Mouse (Mus musculus): ENCODE data around the gene Ssh3. TPM values are rescaled to one million over a fixed set of nuclear protein-coding genes. Genes with fewer than 3 reads are reported as not detected.

Ssh3 gene
- polyA plus RNA-seq (2015; fragmentation: Nextera tagmentation; extraction: Ambion mirVana): 15.7 and 16.0 TPM in 2 replicates

DNA sequence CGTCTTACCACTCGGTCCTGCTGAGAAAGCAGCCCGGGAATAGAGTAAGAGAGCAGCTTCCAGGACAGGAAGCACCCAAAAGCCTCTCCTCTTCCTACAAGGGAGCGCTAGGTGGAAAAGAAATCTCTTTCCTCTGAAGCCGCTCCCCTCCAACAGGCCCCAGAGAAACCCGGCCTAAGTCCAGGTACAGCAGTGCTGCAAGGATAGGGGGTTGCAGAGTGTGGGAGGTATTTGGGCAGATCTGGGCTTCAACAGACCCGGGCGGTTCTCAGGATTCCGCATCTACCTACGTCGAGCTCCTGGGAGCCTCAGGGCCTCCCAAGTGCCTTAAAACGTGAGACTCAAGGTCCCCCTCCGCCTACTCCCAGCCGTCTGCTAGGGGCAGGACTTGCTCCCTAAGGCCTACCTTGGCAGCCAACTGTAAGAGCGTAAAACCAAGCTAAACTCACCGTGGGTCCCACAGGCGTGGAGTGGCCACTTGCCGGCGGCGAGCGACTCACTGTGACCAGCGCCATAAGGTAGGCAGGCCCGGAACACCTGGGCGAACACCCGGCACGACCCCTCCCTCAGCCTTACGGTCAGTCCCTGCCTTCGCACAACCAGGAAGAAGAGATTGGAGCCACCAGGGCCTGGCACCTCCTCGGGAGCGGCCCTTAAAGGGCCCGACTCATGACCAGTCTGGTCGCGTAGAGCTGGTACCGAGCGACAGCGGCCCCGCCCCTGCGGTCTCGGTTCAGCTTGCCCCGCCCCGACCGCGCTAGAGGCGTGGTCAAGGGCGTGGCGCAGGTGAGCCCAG lies at the start of gene Ssh3:
Gene Ssh3 (minus strand): TSS at position 615 of the 796 bp plus-strand sequence.
- Histone ChIP-seq H3K27me3 (peaks cover 30% of the 10 kb centered on the region), H3K9ac (peak within 1 kb of the TSS; percentile 70), H3K4me2 (replicated peaks) (peak within 1 kb of the TSS; percentile 71), H3K4me1 (peaks cover 18% of the 10 kb centered on the region), H3K4me3 (peak within 1 kb of the TSS; percentile 51), H3K27ac (no peak within 1 kb of the TSS), H3K9me3 (no peaks in the 10 kb centered on the region), H3K36me3 (peaks cover 18% of the 10 kb centered on the region)
- peak; percentile 77 for ATAC-seq (ENCODE audit: low FRiP score, low read depth)
- WGBS: 5% methylated on average over 46 of the region's 46 CpGs

DNA sequence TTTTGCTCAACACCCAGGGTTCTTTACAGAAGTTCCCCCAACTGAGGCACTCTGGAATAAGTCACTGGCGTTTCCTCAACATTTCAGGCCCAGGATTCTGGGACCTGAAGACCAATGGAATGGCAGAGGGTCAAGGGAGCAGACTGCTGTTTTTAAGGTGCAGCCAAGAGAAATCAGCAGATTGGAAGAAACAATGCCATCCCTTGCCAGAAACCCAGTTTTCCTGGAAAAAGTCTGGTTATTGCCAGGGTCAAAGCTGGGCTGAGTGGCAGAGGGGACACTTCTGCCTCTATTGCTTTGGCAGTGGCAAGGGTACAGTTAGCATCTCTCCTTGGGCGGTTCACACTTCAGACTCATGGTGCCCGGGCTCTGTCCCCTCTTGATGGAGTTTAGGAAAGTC lies 48.2 kb upstream of the Ssh3 start:
- H3K36me3 ChIP-seq: peaks cover 76% of the 10 kb centered on the region
- no peak overlapping the region for H3K4me3 ChIP-seq
- H3K9ac ChIP-seq: no peak overlapping the region
- ATAC-seq (ENCODE audit: low FRiP score, low read depth): no peak
- no peaks in the 10 kb centered on the region for H3K9me3 ChIP-seq
- 86% methylated on average over 3 of the region's 3 CpGs for WGBS
- no peaks in the 10 kb centered on the region for H3K4me1 ChIP-seq
- H3K27ac ChIP-seq: no peak overlapping the region
- H3K4me2 ChIP-seq (replicated peaks): no peak overlapping the region
- no peaks in the 10 kb centered on the region for H3K27me3 ChIP-seq

DNA sequence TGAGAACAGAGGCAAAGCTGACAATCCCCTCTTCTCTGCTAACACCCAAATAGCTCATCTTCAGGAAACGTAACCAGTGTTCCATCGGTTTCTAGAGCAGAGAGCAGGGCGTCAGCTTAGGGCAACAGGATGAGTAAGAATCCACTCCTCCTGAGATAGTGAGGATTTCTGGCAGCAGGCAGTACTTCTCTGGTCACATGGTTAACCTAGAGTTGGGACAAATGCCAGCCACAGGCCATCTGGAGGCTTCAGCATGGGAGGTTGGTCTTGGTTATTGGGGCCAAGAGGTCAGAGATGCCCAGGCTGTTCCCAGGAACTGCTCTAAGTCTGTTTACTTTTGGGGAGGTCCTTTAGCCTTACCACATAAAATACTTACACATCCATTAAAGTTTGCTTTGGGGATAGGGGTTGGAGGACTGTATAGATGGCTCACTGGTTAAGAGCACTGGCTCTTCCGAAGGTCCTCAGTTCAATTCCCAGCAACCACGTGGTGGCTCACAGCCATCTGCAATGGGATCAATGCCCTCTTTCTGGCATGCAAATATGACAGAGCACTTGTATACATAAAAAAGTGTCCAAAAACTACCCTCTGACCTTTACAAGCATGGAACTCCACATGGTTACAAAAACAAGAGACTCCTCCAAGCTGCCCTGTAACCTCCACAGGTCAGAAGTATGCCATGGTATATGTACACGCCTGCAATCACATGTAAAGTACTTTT lies 46.4 kb upstream of the Ssh3 start:
- Histone ChIP-seq H3K36me3 (peaks cover 60% of the 10 kb centered on the region), H3K9me3 (no peaks in the 10 kb centered on the region), H3K4me1 (no peaks in the 10 kb centered on the region), H3K9ac (no peak overlapping the region), H3K27me3 (no peaks in the 10 kb centered on the region), H3K4me3 (no peak overlapping the region), H3K27ac (no peak overlapping the region), H3K4me2 (replicated peaks) (no peak overlapping the region)
- WGBS: 76% methylated on average over 6 of the region's 6 CpGs
- no peak for ATAC-seq (ENCODE audit: low FRiP score, low read depth)

DNA sequence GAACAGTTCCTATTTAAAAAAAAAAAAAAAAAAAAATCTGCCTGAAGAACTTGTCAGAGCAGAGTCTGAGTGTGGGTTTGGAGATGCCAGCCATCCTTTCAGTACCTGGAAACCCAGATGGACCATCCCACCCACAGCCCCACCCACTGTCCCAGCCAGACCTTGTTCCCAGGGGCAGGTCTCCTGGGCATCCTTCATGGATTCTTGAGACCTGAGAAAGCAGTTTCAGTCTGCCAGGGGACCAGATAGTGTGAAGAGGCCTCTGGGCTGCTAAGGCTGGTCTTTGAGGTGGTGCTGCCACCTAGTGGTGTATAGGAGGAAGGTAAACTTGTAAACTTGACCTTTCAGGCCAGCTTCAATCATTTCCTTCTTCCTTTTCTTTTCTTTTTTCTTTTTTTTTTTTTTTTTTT lies 40.8 kb upstream of the Ssh3 start:
- Histone ChIP-seq H3K27me3 (no peaks in the 10 kb centered on the region), H3K9me3 (no peaks in the 10 kb centered on the region), H3K4me1 (peaks cover 14% of the 10 kb centered on the region), H3K4me3 (no peak overlapping the region), H3K36me3 (peaks cover 10% of the 10 kb centered on the region; the same call in 1 of the 2 replicates), H3K9ac (no peak overlapping the region), H3K27ac (no peak overlapping the region), H3K4me2 (replicated peaks) (no peak overlapping the region)
- ATAC-seq (ENCODE audit: low FRiP score, low read depth): 0 out of 2 replicates have a peak, but pooled peaks have one; percentile 25

DNA sequence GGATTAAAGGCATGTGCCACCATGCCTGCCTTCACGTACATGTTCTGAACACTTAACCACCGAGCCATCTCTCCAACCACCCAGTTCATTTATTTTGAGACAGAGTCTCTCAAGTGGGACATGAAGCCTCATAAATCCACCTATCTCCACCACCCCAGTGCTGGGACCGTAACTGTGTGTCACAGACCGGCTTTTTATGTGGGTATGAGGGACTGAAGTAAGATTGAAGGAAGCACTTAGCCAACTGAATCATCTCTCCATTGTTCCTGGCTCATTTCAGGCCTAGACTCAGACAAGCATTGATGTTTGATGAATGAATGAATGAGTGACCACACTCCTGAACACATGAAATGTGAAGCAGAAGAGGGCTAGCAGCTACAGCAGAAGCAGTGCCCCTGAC lies 40.3 kb upstream of the Ssh3 start:
- Histone ChIP-seq H3K4me2 (replicated peaks) (no peak overlapping the region), H3K4me3 (no peak overlapping the region), H3K4me1 (peaks cover 18% of the 10 kb centered on the region), H3K9me3 (no peaks in the 10 kb centered on the region), H3K27ac (no peak overlapping the region), H3K36me3 (peaks cover 9% of the 10 kb centered on the region; the same call in 1 of the 2 replicates), H3K9ac (no peak overlapping the region), H3K27me3 (no peaks in the 10 kb centered on the region)
- WGBS: 92% methylated on average over 4 of the region's 4 CpGs
- no peak for ATAC-seq (ENCODE audit: low FRiP score, low read depth)

DNA sequence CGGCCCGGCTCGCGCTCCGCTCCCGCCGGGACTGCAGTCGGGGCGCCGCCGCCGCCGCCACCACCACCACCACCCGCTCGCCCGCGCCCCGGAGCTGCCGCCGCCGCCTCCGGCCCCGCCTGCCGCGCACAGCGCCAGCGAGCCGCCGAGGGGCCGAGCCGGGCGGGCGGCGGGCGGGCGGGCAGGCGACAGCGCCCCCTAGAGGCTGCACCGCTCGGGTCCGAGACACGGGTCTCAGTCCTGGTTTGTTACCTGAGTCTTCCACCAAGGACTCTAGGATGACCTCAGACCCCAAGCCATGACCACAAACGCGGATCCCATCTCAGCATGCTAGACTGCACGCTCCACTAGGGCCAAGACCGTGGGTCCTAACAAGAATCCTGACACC lies 37.2 kb upstream of the Ssh3 start, which contains the start of gene Grk2:
Gene Grk2 (minus strand): TSS at position 33 of the 388 bp plus-strand sequence.
- Histone ChIP-seq H3K27ac (peak within 1 kb of the TSS; percentile 79), H3K4me3 (peak within 1 kb of the TSS; percentile 96), H3K36me3 (no peaks in the 10 kb centered on the region), H3K27me3 (no peaks in the 10 kb centered on the region), H3K4me2 (replicated peaks) (peak within 1 kb of the TSS; percentile 90), H3K9ac (peak within 1 kb of the TSS; percentile 96), H3K9me3 (no peaks in the 10 kb centered on the region), H3K4me1 (peaks cover 50% of the 10 kb centered on the region)
- under 1% methylated on average over 46 of the region's 46 CpGs for WGBS
- ATAC-seq (ENCODE audit: low FRiP score, low read depth): peak; percentile 83

DNA sequence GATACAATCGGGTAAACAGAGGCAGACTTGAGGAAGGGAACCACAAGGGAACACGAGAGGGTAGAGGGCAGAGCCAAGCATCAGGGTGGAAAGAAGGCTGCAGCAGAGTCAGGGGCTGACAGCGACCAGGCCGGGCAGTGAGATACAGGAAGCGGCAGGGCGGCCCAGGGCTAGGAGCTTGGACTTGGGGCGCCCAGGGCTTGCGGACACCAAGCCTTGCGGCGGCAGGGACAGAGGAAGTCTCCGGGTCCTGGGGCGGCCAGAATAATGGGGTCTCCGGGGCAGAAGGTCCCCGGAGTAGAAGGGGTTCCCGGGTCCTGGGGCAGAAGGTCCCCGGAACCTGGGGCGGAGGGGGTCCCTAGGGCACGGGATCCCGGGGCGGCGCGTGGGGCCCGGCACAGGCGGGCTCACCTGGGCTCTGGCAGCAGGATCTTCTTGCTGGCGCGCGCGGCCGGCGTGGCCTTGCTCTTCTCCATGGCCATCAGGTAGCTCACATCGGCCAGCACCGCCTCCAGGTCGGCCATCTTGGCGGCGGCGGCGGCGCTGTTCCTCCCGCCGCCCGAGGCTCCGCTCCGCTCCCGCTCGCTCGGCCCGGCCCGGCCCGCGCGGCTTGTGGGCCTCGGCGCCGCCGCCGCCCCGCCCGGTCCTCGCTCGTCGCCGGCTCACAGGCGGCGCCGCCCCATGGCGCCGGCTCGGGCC lies 36.7 kb upstream of the Ssh3 start:
- Histone ChIP-seq H3K36me3 (no peaks in the 10 kb centered on the region), H3K27me3 (no peaks in the 10 kb centered on the region), H3K9ac (peak overlapping the region; percentile 96), H3K4me2 (replicated peaks) (peak overlapping the region; percentile 90), H3K9me3 (no peaks in the 10 kb centered on the region), H3K4me1 (peaks cover 55% of the 10 kb centered on the region), H3K4me3 (peak overlapping the region; percentile 96), H3K27ac (peak overlapping the region; percentile 79)
- ATAC-seq (ENCODE audit: low FRiP score, low read depth): peak; percentile 46
- 2% methylated on average over 49 of the region's 68 CpGs for WGBS

DNA sequence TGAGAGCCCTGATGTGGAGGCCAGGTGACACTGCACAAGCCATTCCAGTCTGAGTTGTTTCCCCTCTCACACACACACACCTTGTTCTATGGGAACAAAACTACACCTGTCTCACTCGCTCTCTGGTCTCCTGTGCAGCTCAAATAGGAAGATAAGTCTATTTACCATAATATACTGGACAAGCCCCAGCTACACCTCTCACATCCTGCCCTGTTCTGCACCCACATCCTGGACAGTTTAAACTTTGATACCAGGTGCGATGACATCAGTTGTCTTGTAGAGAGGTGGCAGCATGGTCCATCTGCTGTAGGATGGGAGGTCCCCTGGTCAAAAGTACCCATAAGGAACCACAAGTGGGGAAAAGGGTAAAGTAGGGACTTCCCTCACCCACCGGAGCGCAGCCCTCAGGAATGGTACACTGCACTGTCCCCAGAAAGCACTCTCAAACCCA lies 35.9 kb upstream of the Ssh3 start:
- H3K9me3 ChIP-seq: no peaks in the 10 kb centered on the region
- H3K4me3 ChIP-seq: peak overlapping the region; percentile 96
- no peaks in the 10 kb centered on the region for H3K36me3 ChIP-seq
- H3K9ac ChIP-seq: peak overlapping the region; percentile 96
- H3K27me3 ChIP-seq: no peaks in the 10 kb centered on the region
- 57% methylated on average over 4 of the region's 4 CpGs for WGBS
- ATAC-seq (ENCODE audit: low FRiP score, low read depth): no peak
- peak overlapping the region; percentile 90 for H3K4me2 ChIP-seq (replicated peaks)
- H3K27ac ChIP-seq: no peak overlapping the region
- peaks cover 63% of the 10 kb centered on the region for H3K4me1 ChIP-seq

DNA sequence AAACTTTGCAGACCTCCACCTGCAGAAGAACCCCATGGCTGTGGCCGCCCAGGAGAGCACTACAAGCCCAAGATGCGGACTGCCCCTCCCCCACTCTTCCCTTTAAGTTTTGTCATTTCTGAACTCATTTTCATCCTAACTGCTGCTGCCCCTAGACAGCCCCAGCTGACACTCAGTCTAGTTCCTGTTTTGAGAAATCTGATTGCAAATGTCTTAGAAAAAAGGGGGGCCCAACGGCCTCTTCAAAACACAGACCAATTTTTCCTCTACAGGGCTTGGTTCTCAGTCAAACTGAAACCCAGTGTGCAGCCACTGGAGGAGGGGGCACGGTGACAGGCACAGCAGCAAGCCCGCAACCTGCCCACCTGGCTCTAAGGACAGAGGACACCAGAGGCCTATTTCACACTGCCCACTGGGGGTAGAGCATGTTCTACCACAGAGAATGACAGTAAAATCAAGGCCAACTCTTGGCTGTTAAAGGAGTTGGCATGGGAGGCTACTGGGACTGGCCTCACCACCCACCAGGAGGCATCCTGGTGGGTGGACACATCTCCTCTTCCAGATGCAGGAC lies 35.4 kb upstream of the Ssh3 start:
- Histone ChIP-seq H3K27ac (no peak overlapping the region), H3K4me1 (peaks cover 64% of the 10 kb centered on the region), H3K4me2 (replicated peaks) (peak overlapping the region; percentile 90), H3K9ac (peak overlapping the region; percentile 96), H3K27me3 (no peaks in the 10 kb centered on the region), H3K9me3 (no peaks in the 10 kb centered on the region), H3K4me3 (peak overlapping the region; percentile 96), H3K36me3 (no peaks in the 10 kb centered on the region)
- WGBS: 66% methylated on average over 5 of the region's 5 CpGs
- no peak for ATAC-seq (ENCODE audit: low FRiP score, low read depth)

DNA sequence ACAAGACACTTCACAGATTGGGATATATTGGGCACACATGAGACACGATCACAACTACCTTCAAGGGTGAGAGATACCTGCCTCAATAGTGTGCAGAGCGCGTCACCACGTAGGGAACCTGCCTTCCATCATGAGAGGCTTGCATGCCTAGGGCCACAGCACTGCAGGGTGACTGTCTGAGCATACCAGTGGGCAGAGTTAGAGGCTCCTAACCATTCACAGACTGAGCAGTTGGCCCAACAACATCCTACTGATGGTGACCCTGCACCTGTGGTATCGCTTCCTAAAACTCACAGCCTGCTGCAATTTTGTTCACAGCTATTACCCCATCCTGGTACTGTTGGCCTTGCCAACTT lies 34.6 kb upstream of the Ssh3 start:
- Histone ChIP-seq H3K4me3 (no peak overlapping the region), H3K4me1 (peaks cover 69% of the 10 kb centered on the region), H3K27me3 (no peaks in the 10 kb centered on the region), H3K9me3 (no peaks in the 10 kb centered on the region), H3K27ac (no peak overlapping the region; the same call in 1 of the 2 replicates), H3K4me2 (replicated peaks) (peak overlapping the region; percentile 90), H3K9ac (no peak overlapping the region), H3K36me3 (no peaks in the 10 kb centered on the region)
- no peak for ATAC-seq (ENCODE audit: low FRiP score, low read depth)
- WGBS: 95% methylated on average over 5 of the region's 5 CpGs

DNA sequence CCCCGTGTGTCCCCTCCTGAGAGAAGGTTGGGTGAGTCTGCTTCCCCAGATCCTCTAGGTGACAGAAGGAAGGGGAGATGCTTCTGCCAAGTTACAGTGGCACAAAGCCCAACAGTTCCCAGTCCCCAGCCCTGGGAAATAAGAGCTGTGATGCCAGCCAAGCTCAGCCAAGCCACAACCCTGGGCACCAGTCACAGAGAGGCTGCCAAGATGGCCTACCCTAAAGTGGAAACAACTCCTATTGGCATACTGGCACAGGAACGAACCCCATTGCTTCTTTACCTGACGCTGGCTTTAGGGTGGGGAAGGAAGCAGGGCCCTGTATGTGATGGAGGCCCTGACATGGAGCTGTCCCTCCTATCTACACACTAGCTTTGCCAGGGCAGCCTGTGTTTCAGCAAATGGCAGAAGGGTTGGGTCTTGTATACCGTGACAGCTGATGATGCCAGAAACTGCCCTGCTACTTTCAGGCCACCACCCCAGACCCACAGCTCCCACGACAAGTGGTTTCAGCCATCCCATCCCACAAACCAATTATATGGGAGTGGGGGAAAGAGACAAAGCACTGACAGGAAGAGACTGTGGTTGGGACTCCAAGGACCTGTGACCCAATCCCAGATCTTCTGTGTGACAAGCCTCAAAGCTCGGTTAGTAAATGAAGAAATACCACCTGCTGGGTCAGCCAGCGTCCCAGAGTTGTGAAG lies 34.1 kb upstream of the Ssh3 start:
- no peaks in the 10 kb centered on the region for H3K9me3 ChIP-seq
- H3K4me2 ChIP-seq (replicated peaks): peak overlapping the region; percentile 90
- peak overlapping the region; percentile 83; the same call in 1 of the 2 replicates for H3K27ac ChIP-seq
- peaks cover 5% of the 10 kb centered on the region for H3K36me3 ChIP-seq
- no peak overlapping the region for H3K4me3 ChIP-seq
- peak overlapping the region; percentile 54 for H3K9ac ChIP-seq
- H3K4me1 ChIP-seq: peaks cover 69% of the 10 kb centered on the region
- ATAC-seq (ENCODE audit: low FRiP score, low read depth): no peak
- WGBS: 63% methylated on average over 7 of the region's 7 CpGs
- no peaks in the 10 kb centered on the region for H3K27me3 ChIP-seq

Measured in limb, embryonic 13.5 days (tissue).